Mouse (Mus musculus): ENCODE measurements around the gene Tmeff2. TPM values are rescaled to one million over a fixed set of nuclear protein-coding genes. Genes with fewer than 3 reads are reported as not detected.

Gene Tmeff2
- polyA plus RNA-seq, 1 experiment: 0.56 TPM

DNA sequence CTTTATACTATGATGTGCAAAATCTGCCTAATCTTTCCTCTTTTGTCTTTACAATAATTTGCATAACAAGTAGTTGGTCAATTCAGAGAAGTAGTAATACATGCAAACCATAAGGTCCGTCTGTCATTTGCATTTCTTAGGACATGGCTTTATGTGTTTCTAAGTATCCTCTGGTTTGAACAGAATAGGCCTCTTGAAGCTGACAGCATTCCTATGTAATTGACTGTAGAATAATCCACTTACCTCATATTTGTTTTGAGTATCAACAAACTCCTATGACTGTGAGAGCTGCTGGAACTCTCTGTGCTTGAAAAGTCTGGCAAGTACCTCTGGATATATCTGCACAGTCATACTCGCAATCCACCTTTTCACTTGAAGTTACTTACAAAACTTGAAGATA lies 194.3 kb downstream of the Tmeff2 start:
- no peak for DNase-seq (ENCODE audit: low read depth, low spot score)
- 70% methylated on average over 2 of the region's 2 CpGs for WGBS

DNA sequence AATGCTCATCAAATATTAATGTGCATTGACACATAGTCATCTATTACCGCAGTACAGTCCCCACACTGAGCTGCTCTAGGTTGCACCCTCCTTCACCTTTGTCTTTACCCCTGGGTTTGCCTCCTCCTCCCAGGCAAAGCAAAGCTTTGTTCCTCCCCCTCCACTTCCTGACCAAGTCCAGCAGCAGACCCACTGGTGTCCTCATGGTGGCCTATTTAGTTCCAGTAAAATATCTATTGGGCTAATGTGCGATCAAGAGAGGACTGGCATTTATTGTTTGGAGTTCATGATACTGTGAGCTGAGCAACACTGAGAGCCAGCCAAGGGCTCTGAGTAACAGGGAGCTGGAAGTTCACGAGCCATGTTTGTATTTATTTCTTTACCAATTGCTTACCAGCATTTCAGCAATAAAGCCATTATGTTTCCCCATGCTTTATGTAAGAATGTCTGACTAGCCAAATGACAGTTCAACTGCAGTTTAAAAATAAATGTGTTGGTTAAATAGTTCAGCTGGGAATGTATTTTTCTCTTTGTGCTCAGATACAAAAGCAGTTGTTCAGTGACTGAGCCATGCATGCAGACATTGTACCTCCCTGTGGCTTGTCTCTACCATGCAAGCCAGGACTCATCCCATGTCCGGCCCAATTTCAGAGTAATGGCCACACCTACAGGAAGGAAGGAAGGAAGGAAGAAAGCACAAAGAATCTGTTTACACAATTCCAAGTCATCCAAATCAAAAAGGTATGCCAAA lies 196.6 kb downstream of the Tmeff2 start:
- 66% methylated on average over 4 of the region's 4 CpGs for WGBS
- no peak for DNase-seq (ENCODE audit: low read depth, low spot score)

DNA sequence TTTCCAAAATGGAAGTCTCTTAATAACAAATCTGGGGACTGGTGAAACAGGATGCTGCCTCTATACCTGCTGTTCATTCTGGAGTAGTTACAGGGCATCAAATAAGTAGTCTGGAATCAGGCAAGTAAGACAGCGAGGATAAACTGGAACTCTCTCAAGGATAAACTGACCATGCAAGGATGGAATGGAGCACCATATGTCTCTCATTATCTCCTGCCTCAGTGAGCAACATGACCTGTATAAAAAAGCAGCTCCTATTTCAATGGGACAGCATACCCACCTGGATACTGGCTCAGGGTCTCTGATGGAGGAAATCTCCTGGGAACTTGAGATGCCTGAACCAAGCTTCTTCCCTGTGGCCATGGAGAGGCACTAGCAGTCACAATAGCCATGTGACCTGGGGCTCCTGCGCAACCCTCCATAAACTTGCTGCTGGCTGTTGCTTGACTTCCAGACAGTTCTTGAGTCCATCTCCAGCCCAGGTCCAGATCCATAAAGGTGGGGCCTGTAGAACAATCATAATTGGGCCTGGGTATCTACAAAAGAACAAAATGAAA lies 200.7 kb downstream of the Tmeff2 start:
- 90% methylated on average over 2 of the region's 2 CpGs for WGBS
- no peak for DNase-seq (ENCODE audit: low read depth, low spot score)

DNA sequence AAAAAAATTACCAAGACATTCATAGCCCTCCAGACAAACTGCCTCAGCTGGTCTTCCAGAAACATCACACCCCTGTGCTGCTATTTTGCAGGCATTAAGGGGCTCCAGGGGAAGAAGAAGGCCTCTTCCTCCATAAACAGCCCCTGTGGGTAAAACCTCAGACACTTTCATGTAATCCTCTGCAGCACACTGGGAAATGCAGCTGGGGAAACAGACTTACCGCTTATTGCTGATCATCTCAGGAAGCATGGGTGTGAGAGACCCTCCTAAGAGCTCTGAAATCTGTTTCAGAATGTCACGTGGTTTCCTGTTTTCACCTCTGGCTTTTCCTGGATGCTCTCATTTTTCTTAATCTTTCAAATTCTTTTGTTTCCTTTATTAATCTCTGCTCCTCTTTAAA lies 204.3 kb downstream of the Tmeff2 start:
- 69% methylated on average over 2 of the region's 2 CpGs for WGBS
- no peak for DNase-seq (ENCODE audit: low read depth, low spot score)

DNA sequence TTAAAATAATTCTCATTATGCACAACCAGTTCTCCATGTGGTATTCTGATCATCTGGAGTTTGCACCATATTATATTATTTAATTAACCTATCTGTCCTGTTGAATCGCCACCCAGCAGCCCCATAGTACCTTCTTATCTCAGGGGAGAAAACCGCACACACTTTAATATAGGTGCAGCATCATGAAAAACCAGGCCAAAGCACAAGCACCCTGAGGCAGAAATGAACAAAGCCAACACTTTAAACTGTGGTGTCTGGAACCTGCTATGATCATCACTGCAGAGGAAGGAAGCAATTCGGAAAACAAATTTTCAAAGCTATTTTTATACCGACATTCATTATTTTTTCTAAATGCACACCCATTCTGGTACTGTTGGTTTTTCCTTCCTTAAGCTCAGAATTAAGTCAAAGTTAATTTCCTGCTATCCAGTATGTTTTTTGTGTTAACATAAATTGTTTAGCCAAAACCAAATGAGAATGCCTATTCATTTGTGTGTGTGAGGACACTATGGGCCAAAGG lies 206.0 kb downstream of the Tmeff2 start:
- WGBS: 73% methylated on average over 4 of the region's 4 CpGs
- DNase-seq (ENCODE audit: low read depth, low spot score): no peak

DNA sequence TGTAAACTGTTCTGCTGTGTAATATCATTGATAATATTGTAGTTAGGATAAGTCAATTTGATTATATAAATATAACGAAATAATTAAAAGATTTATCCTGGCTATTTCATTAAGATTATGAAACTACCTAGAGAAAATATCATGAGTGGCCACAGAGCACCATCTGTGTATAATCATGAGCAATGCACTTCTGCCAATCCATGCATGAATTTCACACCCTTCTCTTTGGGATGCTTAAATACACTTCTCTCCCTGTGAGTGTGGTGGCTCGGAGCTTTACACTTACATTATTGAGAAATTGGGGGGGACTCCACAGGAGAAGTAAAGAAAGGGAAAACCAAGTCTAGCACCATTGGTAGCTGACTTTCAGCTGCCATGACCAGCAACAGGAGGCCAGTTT lies 206.9 kb downstream of the Tmeff2 start:
- DNase-seq (ENCODE audit: low read depth, low spot score): no peak
- WGBS: 54% methylated on average over 2 of the region's 2 CpGs

DNA sequence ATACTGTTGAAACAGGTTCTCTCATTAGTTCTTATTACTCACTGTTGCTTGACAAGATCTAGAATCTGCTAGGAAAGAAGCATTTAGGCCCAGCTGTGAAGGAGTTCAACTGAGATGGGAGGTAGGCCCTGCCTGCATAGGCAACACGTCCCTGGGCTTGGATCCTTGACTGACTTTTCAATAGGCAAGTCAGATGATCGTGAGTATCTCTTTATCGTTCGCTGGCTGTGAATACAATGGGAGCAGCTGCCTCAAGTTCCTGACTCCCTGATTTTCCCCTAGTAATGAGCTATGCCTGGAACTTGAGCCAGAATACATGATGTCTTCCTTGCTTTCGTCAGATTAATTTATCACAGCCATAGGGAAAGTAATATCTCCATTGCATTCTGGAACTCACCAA lies 214.3 kb downstream of the Tmeff2 start:
- DNase-seq (ENCODE audit: low read depth, low spot score): no peak
- 84% methylated on average over 5 of the region's 5 CpGs for WGBS

DNA sequence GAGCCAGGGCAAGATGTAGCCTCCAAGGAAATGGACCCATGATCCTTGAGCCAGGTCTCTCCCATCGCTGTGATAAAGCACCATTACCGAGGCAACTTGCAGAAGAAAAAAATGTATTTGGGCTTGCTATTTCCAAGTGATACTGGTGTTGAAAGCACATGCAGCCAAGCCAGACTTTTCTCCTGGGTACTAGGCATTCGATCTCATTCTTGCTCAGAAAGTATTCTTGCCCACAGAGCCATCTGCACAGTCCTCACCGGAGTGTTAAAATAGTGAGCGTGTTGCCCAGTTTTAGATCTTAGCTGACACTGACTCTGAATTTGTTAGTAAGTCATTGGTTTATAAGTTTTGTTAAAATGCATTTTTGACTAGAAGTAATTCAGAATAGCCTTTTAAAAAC lies 215.3 kb downstream of the Tmeff2 start:
- no peak for DNase-seq (ENCODE audit: low read depth, low spot score)
- 88% methylated on average over 5 of the region's 5 CpGs for WGBS

DNA sequence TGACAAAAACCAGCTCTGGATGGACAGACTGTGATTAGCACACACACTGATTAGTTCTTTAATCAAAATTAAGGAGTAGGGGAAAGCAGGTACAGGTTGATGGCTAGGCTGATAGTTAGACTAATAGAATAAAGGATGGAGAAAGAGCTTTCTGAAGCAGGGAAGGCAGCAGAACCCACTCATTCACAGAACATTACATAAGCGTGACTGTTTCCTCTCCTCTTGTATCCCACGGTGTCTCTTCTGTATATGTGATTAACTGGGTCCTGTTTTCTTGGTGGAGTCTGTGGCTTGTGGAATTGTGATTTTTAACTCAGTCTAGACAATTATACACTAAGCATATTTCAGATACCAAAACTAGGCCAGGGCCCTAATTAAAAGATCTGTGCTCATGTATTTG lies 217.4 kb downstream of the Tmeff2 start:
- WGBS: 78% methylated on average over 2 of the region's 2 CpGs
- DNase-seq (ENCODE audit: low read depth, low spot score): no peak

DNA sequence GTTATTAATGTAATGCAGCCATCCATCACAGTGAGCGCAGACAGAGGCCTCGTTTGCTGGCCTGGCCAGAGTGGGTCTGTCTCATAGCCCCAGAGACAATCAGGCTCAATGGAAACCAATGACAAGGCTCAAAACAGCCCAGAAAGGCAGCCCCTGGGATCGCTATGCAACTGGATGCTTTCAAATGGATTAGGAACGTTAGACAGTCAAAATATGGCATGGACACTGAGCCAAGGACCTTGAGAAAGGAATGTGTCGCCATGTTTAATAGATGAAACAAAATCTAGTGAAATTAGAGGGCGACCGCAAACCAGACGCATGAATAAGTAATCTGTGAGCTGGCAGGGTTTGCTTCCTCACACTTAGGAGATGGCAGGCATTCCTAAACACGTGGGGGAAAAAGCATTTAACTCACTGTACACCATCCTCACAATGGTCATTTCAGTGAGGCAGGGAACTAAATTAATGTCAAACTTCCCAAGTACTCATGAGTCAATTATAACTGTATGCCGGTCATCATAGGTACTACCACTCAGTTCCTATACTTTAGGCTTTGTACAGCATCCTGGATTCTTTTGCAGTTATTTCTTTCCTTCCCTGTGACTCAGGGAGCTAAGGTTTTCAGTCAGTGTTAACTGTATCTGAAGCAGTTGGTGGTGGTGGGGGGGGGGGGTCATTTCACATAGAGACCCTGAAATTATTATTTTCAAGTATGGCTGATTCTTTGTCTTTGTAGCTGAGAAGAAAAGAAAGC lies 225.4 kb downstream of the Tmeff2 start:
- WGBS: 68% methylated on average over 10 of the region's 10 CpGs
- no peak for DNase-seq (ENCODE audit: low read depth, low spot score)

DNA sequence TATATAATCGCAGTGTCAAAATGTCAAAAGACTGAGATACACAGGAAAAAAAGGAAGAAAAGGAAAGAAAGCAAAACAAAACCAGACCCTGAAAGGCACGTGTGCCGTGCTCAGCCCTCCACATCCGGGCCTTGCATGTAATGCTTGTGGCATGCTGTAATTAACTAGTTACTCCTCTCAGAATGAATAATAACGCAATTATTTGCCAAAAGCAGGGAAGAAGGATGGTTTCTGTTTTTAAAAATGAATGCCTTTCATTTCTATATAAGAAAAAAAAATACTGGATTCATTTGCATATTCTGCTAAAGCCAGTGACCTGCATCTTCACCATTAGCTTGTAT lies 225.9 kb downstream of the Tmeff2 start:
- 75% methylated on average over 5 of the region's 5 CpGs for WGBS
- no peak for DNase-seq (ENCODE audit: low read depth, low spot score)

DNA sequence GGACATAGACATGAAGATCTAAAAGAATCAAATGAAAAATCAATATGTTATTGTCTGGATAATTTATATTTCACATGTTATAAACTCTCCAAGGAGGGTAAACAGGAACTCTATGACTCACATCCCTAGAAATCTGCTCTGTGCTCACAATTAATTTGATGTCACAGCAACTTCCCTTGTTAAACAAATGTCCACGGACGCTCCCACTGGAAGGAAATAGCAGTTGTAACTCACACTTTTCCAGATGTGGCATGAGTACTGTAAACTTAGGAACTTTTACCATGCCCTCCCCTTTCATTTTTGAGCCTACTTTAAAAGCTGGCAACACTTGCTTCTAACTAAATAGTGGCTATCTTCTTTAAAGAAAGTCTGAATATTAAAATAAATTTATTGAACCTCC lies 236.3 kb downstream of the Tmeff2 start:
- no peak for DNase-seq (ENCODE audit: low read depth, low spot score)
- WGBS: 16% methylated on average over 2 of the region's 2 CpGs

DNA sequence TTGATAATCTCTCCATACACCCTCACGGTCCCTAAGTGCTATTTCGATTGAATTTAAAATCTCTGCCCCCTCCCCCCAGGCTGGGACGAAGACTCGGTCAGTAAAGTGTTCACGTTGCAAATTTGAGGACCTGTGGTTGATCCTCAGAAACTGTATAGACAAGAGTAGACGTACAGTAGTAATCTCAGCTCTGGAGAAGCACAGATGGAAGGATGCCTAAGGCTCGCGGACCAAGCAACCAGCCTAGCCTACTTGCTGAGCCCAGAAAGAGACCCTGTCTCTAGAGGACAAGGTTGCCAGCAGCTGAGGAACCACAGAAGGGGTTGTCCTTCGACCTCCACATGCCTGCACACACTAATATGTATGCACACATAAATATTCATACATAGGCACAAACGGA lies 239.2 kb downstream of the Tmeff2 start:
- 81% methylated on average over 10 of the region's 10 CpGs for WGBS
- no peak for DNase-seq (ENCODE audit: low read depth, low spot score)

DNA sequence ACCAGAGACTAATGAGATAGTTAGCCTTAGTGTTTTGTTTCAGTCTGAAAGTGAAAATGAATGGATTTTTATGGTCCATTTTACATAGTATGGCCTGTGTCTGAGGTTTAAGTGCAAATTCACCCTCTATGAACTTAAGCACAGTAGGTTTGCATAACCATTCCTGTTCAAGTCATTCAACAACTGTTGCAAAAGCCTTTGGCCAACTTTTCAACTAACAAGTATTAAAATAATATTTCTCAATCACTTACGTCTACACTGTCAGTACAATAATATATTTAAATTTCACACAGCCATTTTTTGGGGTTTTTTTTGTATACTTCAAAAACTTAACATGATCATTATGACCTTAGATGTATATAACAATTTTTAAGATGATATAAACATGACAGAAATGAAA lies 240.9 kb downstream of the Tmeff2 start:
- no peak for DNase-seq (ENCODE audit: low read depth, low spot score)

DNA sequence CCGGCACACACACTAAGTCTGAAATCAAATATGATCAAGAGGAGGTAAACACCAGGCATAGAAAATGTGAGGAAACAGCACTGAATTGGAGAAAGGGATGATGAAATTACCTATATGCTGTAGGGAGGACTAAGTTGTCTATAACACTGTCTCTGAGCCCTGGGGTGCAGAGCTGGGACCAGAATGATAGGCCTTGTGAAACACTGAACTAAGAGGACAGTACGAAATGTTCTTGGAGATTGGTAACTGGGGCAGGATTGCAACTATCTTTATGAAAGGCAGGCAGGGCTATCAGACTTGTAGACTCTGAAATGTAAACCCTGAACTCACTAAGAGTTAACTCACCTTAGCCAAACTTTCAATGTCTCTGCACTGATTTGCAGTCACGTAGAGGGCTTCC lies 242.3 kb downstream of the Tmeff2 start:
- WGBS: 79% methylated on average over 3 of the region's 3 CpGs
- DNase-seq (ENCODE audit: low read depth, low spot score): no peak

More for the DNA sequence above, 240.9 kb downstream of the Tmeff2 start:
- WGBS: 93% methylated on average over 1 of the region's 1 CpGs

DNA sequence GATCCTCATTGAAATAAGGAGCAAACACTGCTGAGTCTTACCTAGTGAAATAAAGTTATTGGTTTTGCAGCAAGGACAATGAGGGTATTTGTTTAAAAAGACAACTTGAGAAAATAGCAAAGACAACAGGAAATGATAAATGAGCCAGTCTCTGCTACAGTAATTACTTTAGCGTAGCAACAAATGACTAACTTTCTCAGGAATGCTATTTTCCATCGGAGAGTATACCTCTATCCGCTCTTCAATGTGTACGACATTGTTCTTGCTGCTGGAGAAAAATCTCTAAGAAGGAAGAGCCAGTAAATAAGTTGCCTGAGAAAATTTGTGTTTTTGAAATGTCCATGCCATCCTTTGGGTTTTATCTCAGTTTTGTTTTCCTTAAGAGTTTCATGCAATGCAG lies 245.2 kb downstream of the Tmeff2 start:
- DNase-seq (ENCODE audit: low read depth, low spot score): no peak
- WGBS: 73% methylated on average over 4 of the region's 4 CpGs

DNA sequence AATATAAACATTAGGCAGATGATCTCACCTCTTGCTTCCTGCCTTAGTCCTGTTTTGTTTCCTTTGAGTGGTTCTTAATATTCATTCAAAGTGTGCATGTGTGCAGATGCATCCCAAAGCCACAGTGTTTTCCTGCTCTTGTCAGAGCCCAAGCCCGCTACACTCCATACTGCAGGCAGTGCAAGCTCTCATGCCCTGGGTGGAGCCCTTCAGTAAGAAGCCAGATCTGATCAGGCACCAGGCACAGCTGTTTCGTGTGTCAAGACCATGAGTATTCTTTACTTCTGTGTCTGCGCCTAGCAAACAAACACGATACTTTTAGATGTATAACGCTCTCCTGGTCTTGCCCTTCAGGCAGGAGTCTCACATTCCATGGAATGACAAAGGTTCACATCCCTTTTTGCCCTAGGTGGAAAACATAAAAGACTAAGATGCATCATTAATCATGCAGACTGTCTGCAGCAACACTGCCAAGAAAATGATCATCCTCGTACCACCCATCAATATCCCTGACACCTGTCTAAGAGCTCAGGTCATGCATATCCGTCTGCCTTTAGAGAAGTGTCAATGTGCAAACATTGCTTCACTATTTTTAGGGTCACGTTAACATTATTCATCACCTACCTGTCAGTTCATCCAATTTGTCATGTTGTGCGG lies 248.2 kb downstream of the Tmeff2 start:
- WGBS: 52% methylated on average over 9 of the region's 9 CpGs
- no peak for DNase-seq (ENCODE audit: low read depth, low spot score)

DNA sequence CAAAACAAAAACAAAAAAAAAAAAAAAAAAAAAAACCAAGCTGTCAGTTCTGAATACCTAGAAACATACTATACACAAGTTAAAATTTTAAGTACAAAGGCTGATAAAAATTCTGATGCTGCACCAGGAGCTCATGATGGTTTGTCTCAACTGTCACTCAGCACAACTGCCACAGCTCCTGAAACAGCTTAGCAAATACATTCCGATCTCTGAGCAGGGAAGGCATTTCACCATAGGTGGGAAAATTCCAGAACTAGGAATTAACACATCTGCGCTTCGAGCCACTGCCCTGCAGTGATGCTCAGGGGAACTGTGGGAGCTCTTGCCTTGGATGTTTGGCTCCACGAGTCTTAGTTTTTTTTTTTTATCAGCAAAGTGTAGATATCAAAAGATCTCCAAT lies 249.0 kb downstream of the Tmeff2 start:
- DNase-seq (ENCODE audit: low read depth, low spot score): no peak
- WGBS: 64% methylated on average over 4 of the region's 4 CpGs

DNA sequence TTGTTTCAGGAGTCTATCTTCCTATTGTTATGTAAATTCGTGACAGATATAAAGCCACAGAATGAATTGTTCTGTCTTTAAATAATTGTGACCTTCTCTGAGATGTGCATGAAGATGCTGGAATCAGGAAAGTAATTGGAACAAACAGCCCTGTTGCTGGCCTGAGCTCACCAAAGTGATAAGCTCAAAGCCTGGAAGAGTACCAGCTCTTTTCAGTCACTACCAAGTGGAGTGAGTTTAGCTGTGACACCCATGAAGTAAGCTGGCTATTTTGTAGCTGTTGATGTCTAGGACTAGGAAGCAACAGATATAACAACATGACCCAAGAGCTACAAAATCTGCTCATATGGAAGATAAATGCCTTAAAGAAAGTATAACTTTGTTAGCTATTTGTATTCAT lies 249.4 kb downstream of the Tmeff2 start:
- no peak for DNase-seq (ENCODE audit: low read depth, low spot score)

DNA sequence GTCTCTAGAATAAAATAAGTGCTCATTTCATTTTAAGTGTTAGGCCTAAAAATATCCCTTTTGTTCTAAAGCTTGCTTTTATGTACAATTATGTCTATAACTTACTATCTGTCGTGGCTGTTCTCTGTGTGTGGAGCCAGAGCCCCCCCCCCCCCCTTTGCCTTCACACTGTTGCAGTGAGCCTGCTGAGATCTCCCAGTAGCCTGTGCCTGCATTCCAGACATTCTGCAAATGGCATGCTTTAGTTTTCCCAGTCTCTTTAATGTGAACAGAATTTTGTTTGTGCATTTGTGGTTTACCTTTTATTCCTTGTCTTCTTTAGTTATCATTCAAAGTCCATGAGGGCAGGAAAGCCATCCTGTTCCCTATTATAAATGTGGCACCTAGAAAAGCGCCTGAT lies 251.6 kb downstream of the Tmeff2 start:
- WGBS: 43% methylated on average over 2 of the region's 2 CpGs
- DNase-seq (ENCODE audit: low read depth, low spot score): no peak

More for the DNA sequence above, 249.4 kb downstream of the Tmeff2 start:
- WGBS: 83% methylated on average over 1 of the region's 1 CpGs
